Mouse (Mus musculus): ENCODE measurements at regions not wholly inside any gene's neighbourhood (a gene's known extent, or its start where the extent isn't known, plus 50 kb on each side); places are given as distances from the start of the nearest gene placed in this dataset.

- Histone ChIP-seq H3K27ac (no peak overlapping the region), H3K9ac (replicated peaks) (no peak overlapping the region), H3K27me3 (ENCODE audit: control insufficient read depth, insufficient read depth, low read length) (no peaks in the 10 kb centered on the region), H3K9me3 (ENCODE audit: control insufficient read depth, low read length) (no peaks in the 10 kb centered on the region), H3K4me2 (ENCODE audit: low read depth) (no peak overlapping the region), H3K36me3 (replicated peaks; ENCODE audit: control insufficient read depth, insufficient read depth, low read depth) (no peaks in the 10 kb centered on the region), H3K4me3 (ENCODE audit: insufficient read depth in 1 of 2, low read depth in 2 of 2, low read length in 2 of 2) (no peak overlapping the region), H3K4me1 (replicated peaks; ENCODE audit: control insufficient read depth in 2 of 2, insufficient read depth in 2 of 2, low read length in 1 of 2) (no peaks in the 10 kb centered on the region)
- WGBS (ENCODE audit: insufficient replicate concordance) = 28% methylated on average over 1 of the region's 1 CpGs
- DNase-seq (ENCODE audit: low read depth in 3 of 3, low spot score in 3 of 3) (no peak), ATAC-seq (ENCODE audit: insufficient read depth) (no peak)
- TF ChIP-seq EP300 (IDR thresholded peaks at IDR 0.05; ENCODE audit: low read depth) (no peak), CTCF (IDR thresholded peaks at IDR 0.05; ENCODE audit: low read depth) (no peak)
Measured at GRCm38 (mm10) chr9:93991141-93991540, 546.7 kb downstream of the 1190002N15Rik start.

DNA sequence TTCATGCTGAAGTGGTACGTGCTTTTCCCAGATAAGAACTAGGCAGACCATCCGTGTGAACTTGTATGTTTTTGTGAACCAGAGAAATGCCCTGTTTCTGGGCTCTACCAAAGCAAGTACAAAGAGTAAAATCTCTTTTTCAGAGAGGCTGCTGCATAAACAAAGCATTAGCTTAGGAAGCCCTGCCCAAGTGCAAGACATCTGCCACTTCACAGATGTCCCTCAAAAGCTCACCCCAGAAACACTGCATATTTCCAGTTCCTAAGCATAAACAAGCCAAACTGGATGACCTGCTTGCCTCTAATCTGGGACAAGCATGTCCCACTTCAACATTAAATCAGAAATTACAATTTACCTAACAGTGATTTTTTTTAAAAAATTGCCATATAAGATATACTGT, 556.7 kb downstream of the 1190002N15Rik start:
- Histone ChIP-seq H3K9me3 (ENCODE audit: control insufficient read depth, low read length) (no peaks in the 10 kb centered on the region), H3K27ac (no peak overlapping the region), H3K4me1 (replicated peaks; ENCODE audit: control insufficient read depth in 2 of 2, insufficient read depth in 2 of 2, low read length in 1 of 2) (no peaks in the 10 kb centered on the region), H3K27me3 (ENCODE audit: control insufficient read depth, insufficient read depth, low read length) (no peaks in the 10 kb centered on the region), H3K36me3 (replicated peaks; ENCODE audit: control insufficient read depth, insufficient read depth, low read depth) (no peaks in the 10 kb centered on the region), H3K4me2 (ENCODE audit: low read depth) (no peak overlapping the region), H3K9ac (replicated peaks) (no peak overlapping the region), H3K4me3 (ENCODE audit: insufficient read depth in 1 of 2, low read depth in 2 of 2, low read length in 2 of 2) (no peak overlapping the region)
- 48% methylated on average over 2 of the region's 2 CpGs for WGBS (ENCODE audit: insufficient replicate concordance)
- DNase-seq (ENCODE audit: low read depth in 3 of 3, low spot score in 3 of 3) = no peak
- TF ChIP-seq CTCF (IDR thresholded peaks at IDR 0.05; ENCODE audit: low read depth) (no peak), EP300 (IDR thresholded peaks at IDR 0.05; ENCODE audit: low read depth) (no peak)
- no peak for ATAC-seq (ENCODE audit: insufficient read depth)

DNA sequence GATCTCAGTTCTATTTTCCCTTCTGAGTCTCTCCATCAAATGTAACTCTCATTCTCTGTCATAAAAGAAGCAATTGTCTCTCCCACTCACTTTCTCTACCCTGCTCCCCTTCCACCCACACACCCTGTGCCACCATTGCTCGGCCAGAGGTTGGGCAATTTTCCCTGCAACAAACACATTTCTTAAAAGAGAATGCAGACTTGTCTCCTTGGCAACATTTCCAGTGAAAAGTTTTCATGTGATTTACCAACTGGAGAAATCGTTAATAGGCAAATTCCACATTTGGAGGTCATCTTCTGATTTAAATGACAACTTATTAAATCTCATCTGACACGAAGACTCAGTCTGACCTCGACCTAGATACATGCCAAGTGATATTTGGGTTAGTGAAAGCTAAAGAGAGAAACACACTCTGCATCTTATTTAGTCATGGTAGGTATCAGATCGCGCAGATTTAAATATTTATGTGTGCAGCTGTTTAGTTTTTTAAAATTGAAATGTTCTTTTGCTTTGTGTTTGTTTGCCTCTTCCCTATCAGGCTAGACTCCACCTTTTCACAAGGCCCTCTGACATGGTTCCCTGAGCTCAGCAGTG, 568.1 kb downstream of the 1190002N15Rik start:
- DNase-seq (ENCODE audit: low read depth in 3 of 3, low spot score in 3 of 3) (no peak), ATAC-seq (ENCODE audit: insufficient read depth) (no peak)
- Histone ChIP-seq H3K4me1 (replicated peaks; ENCODE audit: control insufficient read depth in 2 of 2, insufficient read depth in 2 of 2, low read length in 1 of 2) (no peaks in the 10 kb centered on the region), H3K4me2 (ENCODE audit: low read depth) (no peak overlapping the region), H3K4me3 (ENCODE audit: insufficient read depth in 1 of 2, low read depth in 2 of 2, low read length in 2 of 2) (no peak overlapping the region), H3K36me3 (replicated peaks; ENCODE audit: control insufficient read depth, insufficient read depth, low read depth) (no peaks in the 10 kb centered on the region), H3K27ac (no peak overlapping the region), H3K9me3 (ENCODE audit: control insufficient read depth, low read length) (no peaks in the 10 kb centered on the region), H3K9ac (replicated peaks) (no peak overlapping the region), H3K27me3 (ENCODE audit: control insufficient read depth, insufficient read depth, low read length) (no peaks in the 10 kb centered on the region)
- TF ChIP-seq CTCF (IDR thresholded peaks at IDR 0.05; ENCODE audit: low read depth) (no peak), EP300 (IDR thresholded peaks at IDR 0.05; ENCODE audit: low read depth) (no peak)
- 53% methylated on average over 6 of the region's 6 CpGs for WGBS (ENCODE audit: insufficient replicate concordance)

DNA sequence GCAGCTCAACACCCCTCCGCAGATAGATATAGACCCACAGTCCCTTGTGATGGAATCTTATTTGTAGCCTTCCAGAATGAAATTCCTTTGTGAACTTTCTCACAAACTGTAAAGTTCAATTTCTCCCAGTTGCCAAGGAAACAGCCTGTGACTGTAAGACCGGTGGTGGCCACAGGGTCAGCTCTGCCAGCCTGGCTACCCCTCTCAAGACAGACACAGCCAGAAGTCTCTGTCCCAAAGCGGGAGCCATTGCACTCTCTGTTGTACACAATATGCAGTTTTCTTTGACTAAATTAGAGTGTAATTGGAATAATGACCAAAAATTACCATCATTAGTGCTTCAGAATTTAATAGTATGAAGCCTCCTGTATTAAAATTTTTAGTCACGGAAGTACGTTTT, 568.8 kb downstream of the 1190002N15Rik start:
- DNase-seq (ENCODE audit: low read depth in 3 of 3, low spot score in 3 of 3) (no peak), ATAC-seq (ENCODE audit: insufficient read depth) (no peak)
- Histone ChIP-seq H3K27me3 (ENCODE audit: control insufficient read depth, insufficient read depth, low read length) (no peaks in the 10 kb centered on the region), H3K9me3 (ENCODE audit: control insufficient read depth, low read length) (no peaks in the 10 kb centered on the region), H3K4me2 (ENCODE audit: low read depth) (no peak overlapping the region), H3K4me1 (replicated peaks; ENCODE audit: control insufficient read depth in 2 of 2, insufficient read depth in 2 of 2, low read length in 1 of 2) (no peaks in the 10 kb centered on the region), H3K4me3 (ENCODE audit: insufficient read depth in 1 of 2, low read depth in 2 of 2, low read length in 2 of 2) (no peak overlapping the region), H3K27ac (no peak overlapping the region), H3K36me3 (replicated peaks; ENCODE audit: control insufficient read depth, insufficient read depth, low read depth) (no peaks in the 10 kb centered on the region), H3K9ac (replicated peaks) (no peak overlapping the region)
- TF ChIP-seq EP300 (IDR thresholded peaks at IDR 0.05; ENCODE audit: low read depth) = no peak
- TF ChIP-seq CTCF (IDR thresholded peaks at IDR 0.05; ENCODE audit: low read depth) = no peak
- 72% methylated on average over 5 of the region's 5 CpGs for WGBS (ENCODE audit: insufficient replicate concordance)

DNA sequence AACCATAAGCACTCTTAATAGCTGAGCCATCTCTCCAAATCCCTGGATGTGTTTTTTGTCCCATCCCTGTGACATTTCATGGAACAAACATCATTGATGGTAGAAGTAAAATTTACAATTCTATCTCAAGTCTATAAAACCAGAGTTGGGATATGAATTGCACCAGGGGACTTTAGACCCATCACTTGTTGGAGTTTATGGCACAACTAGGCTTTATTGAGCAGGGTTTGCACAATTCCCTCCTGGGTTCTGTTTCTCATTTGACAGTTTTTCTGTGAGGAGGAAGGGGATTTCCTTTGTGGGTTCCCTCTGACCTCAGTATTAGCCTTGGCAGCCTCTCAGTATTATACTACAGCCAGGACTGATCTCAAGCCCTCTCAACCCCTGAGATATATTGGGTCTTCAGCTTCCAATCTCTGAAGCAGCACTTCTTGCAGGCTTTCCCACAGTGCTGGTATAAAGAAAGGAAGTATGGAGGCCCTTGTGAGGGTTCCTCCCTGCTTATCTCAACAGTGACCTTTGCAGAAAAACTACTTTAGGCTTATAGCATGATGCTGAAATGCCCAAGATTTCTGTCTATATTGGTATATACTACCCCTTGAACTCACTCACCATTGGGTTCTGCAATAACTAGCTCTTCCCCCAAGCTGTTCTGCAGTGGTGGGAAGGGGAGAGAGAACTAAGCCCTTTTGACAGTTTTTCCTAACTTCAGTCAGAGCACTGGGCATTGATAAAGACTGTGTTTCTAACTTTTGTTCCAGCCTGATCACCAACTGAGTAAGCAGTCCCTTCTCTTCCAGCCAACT, 582.4 kb downstream of the 1190002N15Rik start:
- Histone ChIP-seq H3K4me2 (ENCODE audit: low read depth) (no peak overlapping the region), H3K4me3 (ENCODE audit: insufficient read depth in 1 of 2, low read depth in 2 of 2, low read length in 2 of 2) (no peak overlapping the region), H3K36me3 (replicated peaks; ENCODE audit: control insufficient read depth, insufficient read depth, low read depth) (no peaks in the 10 kb centered on the region), H3K9me3 (ENCODE audit: control insufficient read depth, low read length) (no peaks in the 10 kb centered on the region), H3K9ac (replicated peaks) (no peak overlapping the region), H3K27ac (no peak overlapping the region), H3K4me1 (replicated peaks; ENCODE audit: control insufficient read depth in 2 of 2, insufficient read depth in 2 of 2, low read length in 1 of 2) (no peaks in the 10 kb centered on the region), H3K27me3 (ENCODE audit: control insufficient read depth, insufficient read depth, low read length) (no peaks in the 10 kb centered on the region)
- ATAC-seq (ENCODE audit: insufficient read depth) (no peak), DNase-seq (ENCODE audit: low read depth in 3 of 3, low spot score in 3 of 3) (no peak)
- TF ChIP-seq EP300 (IDR thresholded peaks at IDR 0.05; ENCODE audit: low read depth) (no peak), CTCF (IDR thresholded peaks at IDR 0.05; ENCODE audit: low read depth) (no peak)
